Mouse (Mus musculus) gastrocnemius, adult 2 months (tissue): ENCODE measurements at regions not wholly inside any gene's neighbourhood (a gene's known extent, or its start where the extent isn't known, plus 50 kb on each side); places are given as distances from the start of the nearest gene placed in this dataset.
"Not testable (repeated sequence)": the region's sequence is repeated elsewhere in the genome, so short reads cannot be mapped to it uniquely, and the experiment has no call there.

Source experiments
- DNase-seq: peaks from one replicate; pipeline ENCODE4 v3.0.0; 2022
- H3K27ac ChIP-seq: fragments of 200-600 bp; 2 replicates; pipeline ENCODE4 v1.8.1; 2022; ENCODE audit warnings: mild to moderate bottlenecking
- H3K4me3 ChIP-seq: fragments of 200-600 bp; 2 replicates; pipeline ENCODE4 v1.8.1; 2022; ENCODE audit warnings: mild to moderate bottlenecking, moderate library complexity
- CTCF ChIP-seq: fragments of 200-600 bp; IDR thresholded peaks from 2 replicates; pipeline ENCODE4 v1.8.1; 2022; ENCODE audit warnings: antibody characterized with exemption, mild to moderate bottlenecking, moderate library complexity
- intact Hi-C: fragments of 180-260 bp; cut with DNase I; formaldehyde crosslinking; loops from one replicate; pipeline ENCODE4 v1.15.1; 2025

DNA sequence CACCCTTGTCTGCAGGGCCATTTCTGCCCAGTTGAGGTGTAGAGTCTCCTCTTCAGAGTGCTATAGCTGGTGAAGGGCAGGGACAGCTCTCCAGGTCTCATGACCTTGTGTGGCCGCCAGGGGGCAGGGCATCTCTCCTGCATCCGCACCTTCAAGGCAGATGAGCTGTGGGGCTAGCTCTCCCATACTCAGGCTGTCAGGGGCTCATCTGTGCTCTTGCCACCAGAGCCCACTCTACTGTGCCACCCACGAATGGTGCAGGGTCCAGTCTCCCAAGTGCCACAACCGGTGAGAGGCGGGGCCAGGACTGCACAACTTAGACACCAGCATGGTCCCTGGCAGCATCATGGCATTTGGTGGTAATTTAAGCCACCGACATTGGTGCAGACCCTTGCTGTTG, 111.3 kb downstream of the Syt10 start:
- intact Hi-C loops = no loop called here
- TF ChIP-seq CTCF = peak; percentile 41; the same call in 1 of the 2 replicates
- Histone ChIP-seq H3K27ac (no peak overlapping the region), H3K4me3 (no peak overlapping the region)
- DNase-seq = peak; percentile 22

DNA sequence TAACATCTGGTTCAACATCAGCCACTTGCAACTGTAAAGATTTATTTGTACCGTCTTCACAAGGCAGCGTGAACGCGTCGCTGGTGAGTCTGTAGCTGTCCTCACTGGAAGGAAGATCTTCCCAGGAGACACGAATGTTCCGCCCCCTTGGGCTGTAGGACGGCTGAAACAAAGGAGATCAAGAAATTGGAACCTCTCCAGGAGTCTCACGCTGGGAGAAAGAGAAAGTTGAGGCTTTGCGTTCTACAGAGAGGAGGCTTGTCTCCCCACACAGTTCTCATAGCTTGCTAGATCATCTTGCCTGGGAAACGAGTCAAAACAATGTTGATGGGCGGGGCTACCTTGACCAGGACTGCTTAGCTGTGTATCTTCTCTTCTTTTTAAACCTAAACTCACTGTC, 117.3 kb downstream of the Syt10 start:
- no peak for DNase-seq
- H3K27ac ChIP-seq = no peak overlapping the region
- intact Hi-C loops = no loop called here
- no peak for TF ChIP-seq CTCF
- no peak overlapping the region for H3K4me3 ChIP-seq

DNA sequence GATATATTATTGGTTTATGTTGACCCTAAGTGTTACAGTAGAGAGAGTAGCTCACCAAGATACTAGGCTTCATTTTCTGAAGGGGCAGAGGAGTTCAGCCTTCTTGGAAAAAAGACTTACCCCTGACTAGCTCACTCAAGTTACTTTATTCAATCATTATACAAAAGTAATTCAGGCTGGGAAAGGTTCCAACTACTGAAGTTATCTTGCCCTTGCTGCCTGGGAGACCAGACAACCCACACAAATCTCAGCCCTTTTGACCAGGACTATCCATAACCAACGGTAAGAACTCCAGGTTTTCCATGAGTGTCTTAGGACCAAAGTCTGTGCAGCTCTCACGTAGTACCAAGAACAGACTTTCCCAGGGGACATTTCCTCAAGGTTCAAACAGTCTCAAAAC, 105.5 kb upstream of the Rabl2 start:
- no peak for TF ChIP-seq CTCF
- no peak overlapping the region for H3K4me3 ChIP-seq
- intact Hi-C loops = no loop called here
- no peak overlapping the region for H3K27ac ChIP-seq
- DNase-seq = no peak

DNA sequence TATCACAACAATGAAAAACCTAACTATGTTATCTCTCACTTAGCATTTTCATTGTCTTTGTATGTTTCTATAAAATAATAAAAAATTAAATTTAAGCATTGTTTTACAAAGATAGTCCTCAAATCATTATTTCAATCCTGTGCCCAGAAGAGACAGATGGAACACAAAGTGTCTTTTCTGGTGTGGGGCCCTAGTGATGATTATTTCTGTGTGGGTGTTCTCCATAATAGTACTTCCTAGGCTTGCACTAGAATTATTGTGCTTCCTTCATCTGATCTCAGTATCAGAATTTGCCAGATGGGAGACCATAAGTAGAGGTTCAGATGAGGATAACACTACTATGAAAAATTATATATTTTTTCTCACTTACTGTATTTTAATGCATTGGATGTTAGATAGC, 84.6 kb upstream of the Rabl2 start:
- DNase-seq = no peak
- Histone ChIP-seq H3K27ac (no peak overlapping the region), H3K4me3 (no peak overlapping the region)
- no peak for TF ChIP-seq CTCF
- intact Hi-C loops = no loop called here

- H3K4me3 ChIP-seq, DNase-seq, intact Hi-C loops, H3K27ac ChIP-seq: not testable (repeated sequence)
Observed at GRCm38 (mm10) chr15:89656558-89656957, 64.8 kb upstream of the Rabl2 start.
